Mouse (Mus musculus): ENCODE data around the gene Ttc39a.

DNA sequence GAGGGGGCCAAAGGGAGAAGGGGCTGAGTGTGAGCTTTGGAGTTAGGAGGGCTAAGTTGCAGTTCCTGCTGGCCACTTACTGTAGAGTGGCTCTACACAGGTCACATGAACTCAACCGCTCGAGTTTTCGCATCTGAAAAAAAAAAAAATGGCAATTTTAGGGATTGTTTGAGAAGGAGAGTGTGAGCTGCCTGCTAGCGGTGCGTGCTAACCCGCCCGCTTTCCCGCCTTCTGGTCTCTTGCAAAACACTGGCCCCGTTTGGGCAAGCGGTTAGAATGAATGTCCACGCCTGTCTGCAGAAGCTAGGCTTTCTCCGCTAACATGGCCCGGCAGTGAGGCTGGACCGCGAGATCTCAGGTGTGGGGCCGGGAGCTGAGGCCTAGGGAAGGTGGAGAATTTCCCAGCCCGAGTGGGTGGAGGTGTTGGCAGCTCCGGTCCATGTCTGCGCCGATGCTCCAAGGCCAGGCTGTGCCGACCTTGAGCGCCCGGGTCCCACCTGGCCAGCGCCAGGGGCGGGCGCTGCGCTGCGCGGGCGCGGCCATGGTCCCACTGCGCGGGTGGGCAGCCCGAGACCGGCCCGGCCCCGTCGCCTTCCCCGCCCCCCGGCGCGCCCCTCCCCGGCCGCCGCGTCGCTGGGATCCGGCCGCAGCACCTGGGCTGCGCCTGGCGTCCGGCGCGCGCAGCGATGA, at the start of gene Ttc39a:
- TF ChIP-seq CTCF (IDR thresholded peaks at IDR 0.05; ENCODE audit: extremely low read depth, insufficient read depth, insufficient read length, insufficient replicate concordance) (no peak), POLR2A (IDR thresholded peaks at IDR 0.05; ENCODE audit: low read depth, low read length) (no peak)
